Mouse (Mus musculus) brown adipose tissue, adult 24 weeks (tissue): Measurements from ENCODE around the gene Trem1. TPM values are rescaled to one million over a fixed set of nuclear protein-coding genes. Genes with fewer than 3 reads are reported as not detected.

ENCODE experiments used
- H3K27ac ChIP-seq: fragments of 200-500 bp; replicated peaks from 2 replicates; pipeline ENCODE4 v1.5.1; 2012; ENCODE audit warnings: low read depth, mild to moderate bottlenecking, low read length
- H3K4me1 ChIP-seq: fragments of 200-500 bp; 2 replicates; pipeline ENCODE4 v1.6.1; 2012; ENCODE audit warnings: low read length, mixed read lengths; ENCODE audit not compliant: control insufficient read depth, insufficient read depth, insufficient read length
- H3K4me3 ChIP-seq: fragments of 200-500 bp; 2 replicates; pipeline ENCODE4 v1.5.1; 2012; ENCODE audit warnings: low read depth, mild to moderate bottlenecking, low read length, moderate library complexity; ENCODE audit not compliant: insufficient read depth
- polyA plus RNA-seq: library from polyadenylated mRNA; stranded (reverse); fragments of >200 nt; gene quantifications from 2 replicates; pipeline ENCODE4 v1.2.4, GENCODE M21; 2012; ENCODE audit not compliant: missing spikeins, insufficient read depth, insufficient read length

Gene Trem1
- polyA plus RNA-seq, 1 experiment, result not detected

GRCm38 (mm10) chr17:48280943-48281738, 48.6 kb downstream of the Trem1 start:
- Histone ChIP-seq H3K27ac (no peak overlapping the region), H3K4me1 (no peaks in the 10 kb centered on the region), H3K4me3 (no peak overlapping the region)

- Histone ChIP-seq H3K4me3 (no peak overlapping the region), H3K27ac (no peak overlapping the region), H3K4me1 (no peaks in the 10 kb centered on the region)
These were observed 49.1 kb downstream of the Trem1 start for GRCm38 (mm10) chr17:48281739-48282085.

GRCm38 (mm10) chr17:48286765-48287164, 54.2 kb downstream of the Trem1 start:
- no peaks in the 10 kb centered on the region for H3K4me1 ChIP-seq
- H3K4me3 ChIP-seq, result no peak overlapping the region
- H3K27ac ChIP-seq, result no peak overlapping the region

GRCm38 (mm10) chr17:48287276-48287675, 54.7 kb downstream of the Trem1 start:
- Histone ChIP-seq H3K4me3 (no peak overlapping the region), H3K4me1 (no peaks in the 10 kb centered on the region), H3K27ac (no peak overlapping the region)

DNA sequence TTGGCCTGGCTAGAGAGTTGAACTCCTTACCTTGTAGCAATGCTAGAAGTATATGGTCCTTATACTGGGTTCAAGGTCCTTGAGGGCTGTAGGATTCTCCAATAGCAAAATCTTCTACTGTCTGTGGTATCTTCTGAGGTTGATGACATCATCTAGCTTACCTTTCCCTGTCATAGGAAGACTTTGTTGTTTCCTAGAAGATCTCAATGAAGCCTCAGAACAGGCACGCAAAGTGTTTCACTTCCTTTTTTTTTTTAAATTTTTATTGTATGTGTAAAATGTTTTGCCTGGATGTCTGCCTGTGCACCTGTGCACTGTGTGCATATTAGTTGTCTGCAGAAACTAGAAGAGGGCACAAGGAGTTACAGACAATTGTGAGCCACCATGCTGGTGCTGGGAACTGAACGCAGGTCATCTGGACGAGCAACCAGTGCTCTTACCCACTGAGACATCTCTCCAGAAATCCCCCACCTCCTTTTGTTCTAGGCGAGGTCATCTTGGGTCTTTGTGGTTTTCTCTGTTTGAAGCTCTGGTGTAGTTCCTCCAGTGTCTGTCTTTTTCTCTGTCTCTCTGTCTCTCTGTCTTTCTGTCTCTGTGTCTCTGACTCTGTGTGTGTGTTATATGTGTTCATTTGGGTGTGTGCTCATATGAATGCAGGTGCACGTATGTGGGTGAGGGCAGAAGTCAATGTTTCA, 61.1 kb downstream of the Trem1 start:
- H3K4me1 ChIP-seq, result no peaks in the 10 kb centered on the region
- H3K27ac ChIP-seq, result no peak overlapping the region
- H3K4me3 ChIP-seq, result no peak overlapping the region

Other genes starting within 250 kb of the Trem1 start
- not detected in 2 replicates for gene 1700122O11Rik, start 194.5 kb upstream of the Trem1 start, polyA plus RNA-seq
- gene 1700067P10Rik, start 143.4 kb upstream of the Trem1 start, polyA plus RNA-seq, result not detected in 2 replicates
- gene 9830107B12Rik, start 86.5 kb upstream of the Trem1 start, polyA plus RNA-seq, result not detected in 2 replicates
- not detected in 2 replicates for gene A530064D06Rik, start 65.5 kb upstream of the Trem1 start, polyA plus RNA-seq
- gene Trem3, start 15.0 kb downstream of the Trem1 start, polyA plus RNA-seq, result not detected in 2 replicates
- not detected in 2 replicates for gene Treml4, start 31.5 kb downstream of the Trem1 start, polyA plus RNA-seq
- not detected in 2 replicates for gene Treml2, start 66.7 kb downstream of the Trem1 start, polyA plus RNA-seq
- not detected in 2 replicates for gene B430306N03Rik, start 83.4 kb downstream of the Trem1 start, polyA plus RNA-seq
- 1.5 and 2.0 TPM in 2 replicates for gene Trem2, start 113.6 kb downstream of the Trem1 start, polyA plus RNA-seq
- gene Treml1, start 127.1 kb downstream of the Trem1 start, polyA plus RNA-seq, result not detected in 2 replicates
- 6.3 and 10.9 TPM in 2 replicates for gene Nfya, start 177.1 kb downstream of the Trem1 start, polyA plus RNA-seq
- 34.0 and 34.6 TPM in 2 replicates for gene Oard1, start 177.2 kb downstream of the Trem1 start, polyA plus RNA-seq
- gene Apobec2, start 200.2 kb downstream of the Trem1 start, polyA plus RNA-seq, result 11.2 and 20.3 TPM in 2 replicates
- not detected in 2 replicates for gene Tspo2, start 218.8 kb downstream of the Trem1 start, polyA plus RNA-seq
- not detected in 2 replicates for gene Unc5cl, start 222.1 kb downstream of the Trem1 start, polyA plus RNA-seq